Mouse (Mus musculus) inflammation-experienced regulatory T-cells (primary cell): ENCODE data around the gene Olfr1055. TPM values are rescaled to one million over a fixed set of nuclear protein-coding genes. Genes with fewer than 3 reads are reported as not detected.

Experiments used
- polyA plus RNA-seq, 2 experiments: library from polyadenylated mRNA; unstranded; fragments of 100-300 nt; shearing (Covaris generic); gene quantifications; one replicate each; pipeline ENCODE4 v1.2.1; 2017

Olfr1055 gene
- not detected for polyA plus RNA-seq

GRCm38 (mm10) chr2:86350184-86350583, at the start of gene Olfr1055:
TSS of gene Olfr1055 (minus strand) at chr2:86350284.

GRCm38 (mm10) chr2:86388461-86388860, 38.4 kb upstream of the Olfr1055 start, which contains the start of gene Olfr1058:
TSS of gene Olfr1058 (minus strand) at chr2:86388561.

DNA sequence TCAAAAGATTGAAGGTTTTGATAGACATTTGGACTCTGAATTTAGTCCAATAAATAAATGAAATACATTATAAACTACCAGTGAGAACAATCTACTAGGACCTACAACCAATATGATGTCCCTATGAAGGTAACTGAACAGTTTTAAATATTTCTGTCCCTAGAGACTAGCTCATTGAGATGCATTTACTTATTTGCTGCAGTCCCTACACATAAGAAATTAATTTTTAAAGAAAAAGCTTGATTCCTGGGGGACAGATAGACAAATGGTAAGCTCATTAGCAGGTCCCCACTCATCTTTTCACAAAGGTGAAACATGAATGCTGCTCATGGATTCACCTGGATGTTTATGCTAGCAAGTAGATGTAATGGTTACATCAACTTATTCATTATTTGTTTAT, 28.2 kb upstream of the Olfr1055 start, which contains the start of gene Olfr1057:
TSS of gene Olfr1057 (minus strand) at position 101 of the 400 bp plus-strand sequence.

GRCm38 (mm10) chr2:86362369-86362768, 12.3 kb upstream of the Olfr1055 start, which contains the start of gene Olfr1056:
TSS of gene Olfr1056 (minus strand) at chr2:86362469.

GRCm38 (mm10) chr2:86335333-86335732, 14.8 kb downstream of the Olfr1055 start, which contains the start of gene Olfr1054:
TSS of gene Olfr1054 (minus strand) at chr2:86335433.

DNA sequence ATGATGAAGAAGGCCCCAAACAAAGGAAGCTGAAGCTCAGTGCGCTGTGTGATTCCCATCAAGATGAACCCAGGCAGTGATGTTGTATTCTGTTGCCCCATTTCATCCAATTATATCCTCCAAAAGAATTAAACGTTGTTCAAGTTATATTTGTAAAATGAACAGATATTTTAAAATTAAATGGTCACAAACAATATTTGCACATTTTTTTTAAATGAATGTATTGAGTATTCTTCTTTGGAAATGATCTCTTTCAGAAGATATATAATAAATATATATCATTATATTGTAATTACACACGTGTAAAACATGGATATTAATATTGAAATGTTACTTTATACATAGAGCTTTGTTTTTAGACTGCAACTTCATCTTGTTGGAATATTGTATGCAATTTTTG, 34.9 kb downstream of the Olfr1055 start, which contains the start of gene Olfr1053:
TSS of gene Olfr1053 (minus strand) at position 101 of the 400 bp plus-strand sequence.

Other genes starting within 250 kb of the Olfr1055 start
- gene Olfr1039, start 214.4 kb downstream of the Olfr1055 start, polyA plus RNA-seq = not detected
- not detected for gene Olfr1040, start 203.6 kb downstream of the Olfr1055 start, polyA plus RNA-seq
- under 1 TPM; 0.12 to 0.98 TPM for gene Olfr1042, start 188.4 kb downstream of the Olfr1055 start, polyA plus RNA-seq
- gene Olfr1043, start 182.8 kb downstream of the Olfr1055 start, polyA plus RNA-seq = 1 to 10 TPM in 1 of 2 experiments, under 1 TPM in 1; 0.12 to 3.0 TPM
- gene Olfr1044, start 172.5 kb downstream of the Olfr1055 start, polyA plus RNA-seq = under 1 TPM in 1 of 2 experiments, not detected in 1; 0.99 TPM
- gene Olfr52, start 164.6 kb downstream of the Olfr1055 start, polyA plus RNA-seq = under 1 TPM; 0.07 to 0.10 TPM
- not detected for gene Olfr1045, start 147.3 kb downstream of the Olfr1055 start, polyA plus RNA-seq
- not detected for gene Olfr1046, start 131.0 kb downstream of the Olfr1055 start, polyA plus RNA-seq
- not detected for gene Olfr1047, start 118.9 kb downstream of the Olfr1055 start, polyA plus RNA-seq
- not detected for gene Olfr1048, start 110.0 kb downstream of the Olfr1055 start, polyA plus RNA-seq
- under 1 TPM in 1 of 2 experiments, not detected in 1; 0.64 TPM for gene Olfr1049, start 92.0 kb downstream of the Olfr1055 start, polyA plus RNA-seq
- not detected for gene Olfr1051, start 71.2 kb downstream of the Olfr1055 start, polyA plus RNA-seq
- under 1 TPM in 1 of 2 experiments, not detected in 1; 0.20 TPM for gene Olfr1052, start 57.8 kb downstream of the Olfr1055 start, polyA plus RNA-seq
- not detected for gene Olfr1053, start 35.0 kb downstream of the Olfr1055 start, polyA plus RNA-seq
- gene Olfr1054, start 14.9 kb downstream of the Olfr1055 start, polyA plus RNA-seq = not detected
- not detected for gene Olfr1056, start 12.2 kb upstream of the Olfr1055 start, polyA plus RNA-seq
- not detected for gene Olfr1057, start 28.1 kb upstream of the Olfr1055 start, polyA plus RNA-seq
- not detected for gene Olfr1058, start 38.3 kb upstream of the Olfr1055 start, polyA plus RNA-seq
- not detected for gene Olfr1061, start 63.8 kb upstream of the Olfr1055 start, polyA plus RNA-seq
- gene Olfr1062, start 76.5 kb upstream of the Olfr1055 start, polyA plus RNA-seq = under 1 TPM; 0.10 to 0.16 TPM
- not detected for gene Olfr1065, start 100.3 kb upstream of the Olfr1055 start, polyA plus RNA-seq
- gene Olfr1066, start 106.0 kb upstream of the Olfr1055 start, polyA plus RNA-seq = not detected
- gene Olfr228, start 137.1 kb upstream of the Olfr1055 start, polyA plus RNA-seq = not detected
- not detected for gene Olfr1076, start 158.2 kb upstream of the Olfr1055 start, polyA plus RNA-seq
- gene Olfr1079, start 192.2 kb upstream of the Olfr1055 start, polyA plus RNA-seq = not detected
- gene Olfr1080, start 208.0 kb upstream of the Olfr1055 start, polyA plus RNA-seq = not detected
- gene Olfr1082, start 248.7 kb upstream of the Olfr1055 start, polyA plus RNA-seq = 1 to 10 TPM in 1 of 2 experiments, not detected in 1; 2.6 TPM